Mouse (Mus musculus) bone marrow macrophage, adult 2 months (primary cell): ENCODE measurements around the gene Apom.

Experiments
- CTCF ChIP-seq: IDR thresholded peaks from 2 replicates; pipeline ENCODE4 v1.5.1; 2012; ENCODE audit warnings: low read depth, mild to moderate bottlenecking, low read length, moderate library complexity
- POLR2A ChIP-seq: IDR thresholded peaks from 2 replicates; pipeline ENCODE4 v1.6.1; 2012; ENCODE audit warnings: mild to moderate bottlenecking, low read depth, low read length, borderline replicate concordance

DNA sequence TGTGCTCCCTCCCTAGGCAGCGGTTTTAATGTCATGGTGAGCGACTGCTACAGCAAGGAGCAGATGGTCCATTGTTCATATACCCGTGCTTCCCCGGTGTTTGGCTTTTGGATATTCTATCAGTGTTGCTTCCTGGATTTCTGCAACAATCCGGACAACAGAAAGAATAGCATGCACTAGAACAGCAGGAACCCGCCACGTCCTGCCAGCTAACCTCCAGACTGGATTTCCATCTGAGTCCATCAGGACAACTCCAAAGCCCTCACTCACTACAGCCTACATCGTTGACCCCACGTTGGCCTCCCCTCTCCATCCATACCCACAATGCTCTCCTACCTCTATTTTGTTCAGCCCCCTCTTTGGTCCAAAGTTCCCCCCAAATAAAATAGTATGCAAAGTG, 20.1 kb downstream of the Apom start:
- TF ChIP-seq CTCF (no peak), POLR2A (no peak)
